Mouse (Mus musculus): Measurements from ENCODE around the gene Clpp. TPM values are rescaled to one million over a fixed set of nuclear protein-coding genes. Genes with fewer than 3 reads are reported as not detected.

The Clpp gene
- polyA plus RNA-seq, 1 experiment from 2014 or later: 62.7 TPM

DNA sequence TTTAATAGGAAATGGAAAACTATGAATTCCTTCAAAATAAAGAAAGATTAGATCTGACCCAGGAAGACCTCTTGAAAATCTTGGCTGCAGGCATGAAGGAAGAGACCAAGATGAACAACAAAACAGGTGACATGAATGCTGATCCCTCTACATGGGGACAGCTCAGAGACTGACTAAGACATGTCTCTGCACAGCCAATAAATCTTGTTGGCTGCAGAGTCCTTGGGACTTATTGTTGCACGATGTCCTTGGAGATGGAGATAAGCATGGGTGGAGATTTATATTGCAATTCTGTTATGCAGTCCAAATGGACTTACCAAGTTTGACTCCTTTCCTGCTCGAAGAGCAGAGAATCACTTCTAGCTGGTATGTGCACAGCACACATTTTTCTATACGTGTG lies 20.8 kb upstream of the Clpp start:
- Histone ChIP-seq H3K9ac (ENCODE audit: low read depth, low read length) (no peak overlapping the region), H3K27ac (ENCODE audit: low read length) (no peak overlapping the region), H3K27me3 (ENCODE audit: control insufficient read depth, insufficient read depth, low read depth, low read length) (peaks cover 4% of the 10 kb centered on the region; the same call in 1 of the 2 replicates), H3K9me3 (replicated peaks; ENCODE audit: control insufficient read depth, low read length) (no peaks in the 10 kb centered on the region), H3K4me3 (ENCODE audit: low read depth, low read length) (no peak overlapping the region), H3K4me2 (ENCODE audit: low read depth, low read length) (no peak overlapping the region), H3K36me3 (ENCODE audit: control insufficient read depth, insufficient read depth) (no peaks in the 10 kb centered on the region), H3K4me1 (ENCODE audit: control insufficient read depth, low read depth, low read length) (no peaks in the 10 kb centered on the region)
- ATAC-seq (ENCODE audit: low read depth): no peak
- WGBS (ENCODE audit: insufficient replicate concordance): 38% methylated on average over 3 of the region's 3 CpGs

GRCm38 (mm10) chr17:56970081-56970480 lies 20.0 kb upstream of the Clpp start:
- peaks cover 4% of the 10 kb centered on the region; the same call in 1 of the 2 replicates for H3K27me3 ChIP-seq (ENCODE audit: control insufficient read depth, insufficient read depth, low read depth, low read length)
- no peak overlapping the region for H3K27ac ChIP-seq (ENCODE audit: low read length)
- no peak overlapping the region for H3K9ac ChIP-seq (ENCODE audit: low read depth, low read length)
- no peak overlapping the region for H3K4me3 ChIP-seq (ENCODE audit: low read depth, low read length)
- no peak overlapping the region for H3K4me2 ChIP-seq (ENCODE audit: low read depth, low read length)
- H3K4me1 ChIP-seq (ENCODE audit: control insufficient read depth, low read depth, low read length): no peaks in the 10 kb centered on the region
- no peaks in the 10 kb centered on the region for H3K9me3 ChIP-seq (replicated peaks; ENCODE audit: control insufficient read depth, low read length)
- ATAC-seq (ENCODE audit: low read depth): no peak
- WGBS (ENCODE audit: insufficient replicate concordance): 44% methylated on average over 5 of the region's 5 CpGs
- H3K36me3 ChIP-seq (ENCODE audit: control insufficient read depth, insufficient read depth): no peaks in the 10 kb centered on the region

GRCm38 (mm10) chr17:56973956-56974707 lies 16.0 kb upstream of the Clpp start:
- H3K4me3 ChIP-seq (ENCODE audit: low read depth, low read length): no peak overlapping the region
- WGBS (ENCODE audit: insufficient replicate concordance): 56% methylated on average over 13 of the region's 14 CpGs
- H3K27ac ChIP-seq (ENCODE audit: low read length): no peak overlapping the region
- ATAC-seq (ENCODE audit: low read depth): no peak
- peaks cover 4% of the 10 kb centered on the region; the same call in 1 of the 2 replicates for H3K27me3 ChIP-seq (ENCODE audit: control insufficient read depth, insufficient read depth, low read depth, low read length)
- H3K9me3 ChIP-seq (replicated peaks; ENCODE audit: control insufficient read depth, low read length): no peaks in the 10 kb centered on the region
- H3K4me1 ChIP-seq (ENCODE audit: control insufficient read depth, low read depth, low read length): no peaks in the 10 kb centered on the region
- no peak overlapping the region for H3K9ac ChIP-seq (ENCODE audit: low read depth, low read length)
- no peak overlapping the region for H3K4me2 ChIP-seq (ENCODE audit: low read depth, low read length)
- H3K36me3 ChIP-seq (ENCODE audit: control insufficient read depth, insufficient read depth): no peaks in the 10 kb centered on the region

DNA sequence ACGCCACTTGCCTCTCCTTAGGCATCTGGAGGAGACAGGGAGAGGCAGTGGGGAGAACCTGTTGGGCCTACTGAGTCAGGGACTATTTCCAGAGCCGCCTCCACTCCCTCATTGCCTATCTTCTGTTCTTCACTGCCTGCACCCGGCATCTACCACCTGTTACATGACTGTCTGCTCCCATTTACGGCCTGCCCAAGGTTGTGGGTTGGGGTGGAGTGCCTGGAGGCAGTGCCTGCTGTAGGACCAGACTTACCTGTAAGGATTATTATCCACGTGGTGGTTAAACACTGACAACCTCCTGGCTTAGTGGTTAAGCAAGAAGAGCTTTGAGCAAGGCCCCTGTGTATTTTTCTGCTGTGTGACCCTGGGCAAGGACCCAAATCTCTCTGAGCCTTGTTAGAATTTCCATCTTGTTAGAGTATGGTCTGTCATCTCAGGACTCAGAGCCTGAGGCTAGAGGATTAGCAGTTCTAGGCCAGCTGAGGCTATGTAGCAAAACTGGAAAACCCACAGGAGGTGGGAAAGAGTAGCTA lies 15.3 kb upstream of the Clpp start:
- ATAC-seq (ENCODE audit: low read depth): no peak
- Histone ChIP-seq H3K4me1 (ENCODE audit: control insufficient read depth, low read depth, low read length) (no peaks in the 10 kb centered on the region), H3K27ac (ENCODE audit: low read length) (no peak overlapping the region), H3K4me2 (ENCODE audit: low read depth, low read length) (no peak overlapping the region), H3K4me3 (ENCODE audit: low read depth, low read length) (no peak overlapping the region), H3K36me3 (ENCODE audit: control insufficient read depth, insufficient read depth) (no peaks in the 10 kb centered on the region), H3K27me3 (ENCODE audit: control insufficient read depth, insufficient read depth, low read depth, low read length) (peaks cover 4% of the 10 kb centered on the region; the same call in 1 of the 2 replicates), H3K9ac (ENCODE audit: low read depth, low read length) (no peak overlapping the region), H3K9me3 (replicated peaks; ENCODE audit: control insufficient read depth, low read length) (no peaks in the 10 kb centered on the region)
- 50% methylated on average over 5 of the region's 5 CpGs for WGBS (ENCODE audit: insufficient replicate concordance)

GRCm38 (mm10) chr17:56975391-56975790 lies 14.7 kb upstream of the Clpp start:
- no peaks in the 10 kb centered on the region for H3K36me3 ChIP-seq (ENCODE audit: control insufficient read depth, insufficient read depth)
- H3K4me2 ChIP-seq (ENCODE audit: low read depth, low read length): no peak overlapping the region
- no peaks in the 10 kb centered on the region for H3K27me3 ChIP-seq (ENCODE audit: control insufficient read depth, insufficient read depth, low read depth, low read length)
- H3K4me1 ChIP-seq (ENCODE audit: control insufficient read depth, low read depth, low read length): no peaks in the 10 kb centered on the region
- H3K4me3 ChIP-seq (ENCODE audit: low read depth, low read length): no peak overlapping the region
- ATAC-seq (ENCODE audit: low read depth): no peak
- H3K9ac ChIP-seq (ENCODE audit: low read depth, low read length): no peak overlapping the region
- H3K9me3 ChIP-seq (replicated peaks; ENCODE audit: control insufficient read depth, low read length): no peaks in the 10 kb centered on the region
- WGBS (ENCODE audit: insufficient replicate concordance): 45% methylated on average over 3 of the region's 3 CpGs
- H3K27ac ChIP-seq (ENCODE audit: low read length): no peak overlapping the region

DNA sequence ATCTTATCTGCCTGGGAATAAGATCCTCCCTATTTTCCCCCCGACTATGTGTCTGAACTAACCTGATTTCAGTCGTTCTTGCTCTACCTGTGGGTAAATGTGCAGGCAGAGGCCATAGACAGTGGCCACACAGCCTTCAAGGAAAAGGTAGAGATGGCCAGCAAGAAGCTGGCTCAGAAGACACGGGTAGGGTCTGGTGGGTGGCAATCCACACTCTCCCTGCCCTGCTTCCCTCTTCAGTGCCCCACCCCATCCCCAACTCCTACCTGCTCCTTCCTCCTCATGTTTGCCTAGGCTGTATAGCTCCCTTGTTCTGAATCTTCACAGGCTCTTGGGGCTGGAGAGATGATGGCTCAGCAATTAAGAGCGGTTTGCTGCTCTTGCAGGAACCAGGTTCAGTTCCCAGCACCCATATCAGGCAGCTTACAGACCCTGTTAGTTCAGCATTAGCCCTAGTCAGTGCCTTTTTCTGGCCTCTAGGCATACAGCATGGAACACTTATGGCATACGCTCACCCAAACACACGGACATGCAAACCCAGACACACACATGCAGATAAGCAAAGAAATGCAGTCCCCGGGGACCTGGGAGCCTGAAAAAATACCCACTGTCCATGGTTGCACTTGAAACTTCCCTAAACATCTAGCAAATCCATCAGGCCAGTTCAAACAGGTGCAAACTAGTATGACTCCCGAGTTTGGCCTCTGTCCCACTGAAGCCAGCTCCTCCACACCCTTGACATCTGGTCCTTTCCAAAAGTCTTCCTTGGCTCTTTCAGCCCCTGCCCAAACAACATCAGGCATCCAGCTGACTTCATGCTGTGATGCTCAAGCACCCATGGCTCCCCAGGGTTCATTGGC lies 13.3 kb upstream of the Clpp start:
- Histone ChIP-seq H3K27me3 (ENCODE audit: control insufficient read depth, insufficient read depth, low read depth, low read length) (no peaks in the 10 kb centered on the region), H3K9me3 (replicated peaks; ENCODE audit: control insufficient read depth, low read length) (no peaks in the 10 kb centered on the region), H3K9ac (ENCODE audit: low read depth, low read length) (no peak overlapping the region), H3K27ac (ENCODE audit: low read length) (no peak overlapping the region), H3K36me3 (ENCODE audit: control insufficient read depth, insufficient read depth) (no peaks in the 10 kb centered on the region), H3K4me2 (ENCODE audit: low read depth, low read length) (no peak overlapping the region), H3K4me1 (ENCODE audit: control insufficient read depth, low read depth, low read length) (no peaks in the 10 kb centered on the region), H3K4me3 (ENCODE audit: low read depth, low read length) (no peak overlapping the region)
- WGBS (ENCODE audit: insufficient replicate concordance): 56% methylated on average over 8 of the region's 8 CpGs
- no peak for ATAC-seq (ENCODE audit: low read depth)

- ATAC-seq (ENCODE audit: low read depth): no peak
- no peaks in the 10 kb centered on the region for H3K36me3 ChIP-seq (ENCODE audit: control insufficient read depth, insufficient read depth)
- WGBS (ENCODE audit: insufficient replicate concordance): 22% methylated on average over 7 of the region's 8 CpGs
- no peaks in the 10 kb centered on the region for H3K27me3 ChIP-seq (ENCODE audit: control insufficient read depth, insufficient read depth, low read depth, low read length)
- no peak overlapping the region for H3K9ac ChIP-seq (ENCODE audit: low read depth, low read length)
- H3K4me2 ChIP-seq (ENCODE audit: low read depth, low read length): no peak overlapping the region
- H3K9me3 ChIP-seq (replicated peaks; ENCODE audit: control insufficient read depth, low read length): no peaks in the 10 kb centered on the region
- no peak overlapping the region for H3K4me3 ChIP-seq (ENCODE audit: low read depth, low read length)
- no peaks in the 10 kb centered on the region for H3K4me1 ChIP-seq (ENCODE audit: control insufficient read depth, low read depth, low read length)
- H3K27ac ChIP-seq (ENCODE audit: low read length): no peak overlapping the region
These were observed 10.6 kb upstream of the Clpp start for GRCm38 (mm10) chr17:56979524-56979923.

DNA sequence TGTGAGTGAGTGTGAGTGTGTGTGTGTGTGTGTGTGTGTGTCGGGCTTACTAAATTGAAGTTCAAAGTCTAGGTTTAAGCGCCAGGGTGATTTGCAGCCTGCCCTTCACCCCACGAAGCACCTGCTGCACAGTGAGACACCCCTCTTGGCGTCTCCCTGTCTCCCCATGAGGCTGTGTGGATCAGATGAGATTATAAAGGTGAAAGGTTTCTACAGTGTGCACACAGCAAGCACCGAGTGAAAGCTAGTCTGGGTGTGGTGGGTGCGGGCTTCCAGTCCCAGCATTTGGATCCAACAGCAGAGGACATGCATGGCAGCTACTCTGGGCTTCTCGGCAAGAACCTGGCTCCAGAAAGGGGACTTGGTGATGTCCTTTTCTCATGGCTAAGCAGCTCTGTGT lies 9.1 kb upstream of the Clpp start:
- ATAC-seq (ENCODE audit: low read depth): no peak
- Histone ChIP-seq H3K4me1 (ENCODE audit: control insufficient read depth, low read depth, low read length) (no peaks in the 10 kb centered on the region), H3K4me2 (ENCODE audit: low read depth, low read length) (no peak overlapping the region), H3K9me3 (replicated peaks; ENCODE audit: control insufficient read depth, low read length) (no peaks in the 10 kb centered on the region), H3K27me3 (ENCODE audit: control insufficient read depth, insufficient read depth, low read depth, low read length) (no peaks in the 10 kb centered on the region), H3K36me3 (ENCODE audit: control insufficient read depth, insufficient read depth) (no peaks in the 10 kb centered on the region), H3K4me3 (ENCODE audit: low read depth, low read length) (no peak overlapping the region), H3K9ac (ENCODE audit: low read depth, low read length) (no peak overlapping the region), H3K27ac (ENCODE audit: low read length) (no peak overlapping the region)
- 58% methylated on average over 7 of the region's 7 CpGs for WGBS (ENCODE audit: insufficient replicate concordance)

DNA sequence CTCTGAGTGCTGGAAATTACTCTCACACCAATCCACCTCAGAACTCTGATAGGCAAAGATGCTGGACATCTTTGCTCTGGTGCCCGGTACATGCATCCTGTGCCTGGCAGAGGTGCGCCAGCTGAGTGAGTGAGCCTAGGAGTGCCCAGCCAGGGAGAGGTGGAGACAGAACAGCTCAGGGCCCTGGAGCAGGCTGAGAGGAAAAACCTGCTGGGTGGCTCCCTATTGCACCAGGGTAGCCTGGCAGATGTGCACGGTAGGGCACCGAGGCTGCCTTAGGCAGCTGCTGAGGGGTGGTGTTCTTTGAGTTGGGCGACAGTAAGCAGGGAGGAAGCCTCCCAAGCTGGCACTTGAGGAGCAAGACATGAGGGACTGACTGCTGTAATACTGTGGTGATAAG lies 8.1 kb upstream of the Clpp start, which contains the start of gene Acer1:
Acer1 (minus strand) TSS at position 114 of the 400 bp plus-strand sequence.
- WGBS (ENCODE audit: insufficient replicate concordance): 74% methylated on average over 5 of the region's 5 CpGs
- Histone ChIP-seq H3K4me1 (ENCODE audit: control insufficient read depth, low read depth, low read length) (no peaks in the 10 kb centered on the region), H3K27me3 (ENCODE audit: control insufficient read depth, insufficient read depth, low read depth, low read length) (no peaks in the 10 kb centered on the region), H3K36me3 (ENCODE audit: control insufficient read depth, insufficient read depth) (no peaks in the 10 kb centered on the region), H3K4me2 (ENCODE audit: low read depth, low read length) (no peak within 1 kb of the TSS), H3K4me3 (ENCODE audit: low read depth, low read length) (no peak within 1 kb of the TSS), H3K9me3 (replicated peaks; ENCODE audit: control insufficient read depth, low read length) (no peaks in the 10 kb centered on the region), H3K9ac (ENCODE audit: low read depth, low read length) (no peak within 1 kb of the TSS), H3K27ac (ENCODE audit: low read length) (no peak within 1 kb of the TSS)
- no peak for ATAC-seq (ENCODE audit: low read depth)

All from liver, embryonic 16.5 days (tissue).